Mouse (Mus musculus): ENCODE data around the gene Cyp2d11. TPM values are rescaled to one million over a fixed set of nuclear protein-coding genes. Genes with fewer than 3 reads are reported as not detected.

Cyp2d11 gene
- polyA plus RNA-seq, 1 experiment from 2014 or later, result not detected

DNA sequence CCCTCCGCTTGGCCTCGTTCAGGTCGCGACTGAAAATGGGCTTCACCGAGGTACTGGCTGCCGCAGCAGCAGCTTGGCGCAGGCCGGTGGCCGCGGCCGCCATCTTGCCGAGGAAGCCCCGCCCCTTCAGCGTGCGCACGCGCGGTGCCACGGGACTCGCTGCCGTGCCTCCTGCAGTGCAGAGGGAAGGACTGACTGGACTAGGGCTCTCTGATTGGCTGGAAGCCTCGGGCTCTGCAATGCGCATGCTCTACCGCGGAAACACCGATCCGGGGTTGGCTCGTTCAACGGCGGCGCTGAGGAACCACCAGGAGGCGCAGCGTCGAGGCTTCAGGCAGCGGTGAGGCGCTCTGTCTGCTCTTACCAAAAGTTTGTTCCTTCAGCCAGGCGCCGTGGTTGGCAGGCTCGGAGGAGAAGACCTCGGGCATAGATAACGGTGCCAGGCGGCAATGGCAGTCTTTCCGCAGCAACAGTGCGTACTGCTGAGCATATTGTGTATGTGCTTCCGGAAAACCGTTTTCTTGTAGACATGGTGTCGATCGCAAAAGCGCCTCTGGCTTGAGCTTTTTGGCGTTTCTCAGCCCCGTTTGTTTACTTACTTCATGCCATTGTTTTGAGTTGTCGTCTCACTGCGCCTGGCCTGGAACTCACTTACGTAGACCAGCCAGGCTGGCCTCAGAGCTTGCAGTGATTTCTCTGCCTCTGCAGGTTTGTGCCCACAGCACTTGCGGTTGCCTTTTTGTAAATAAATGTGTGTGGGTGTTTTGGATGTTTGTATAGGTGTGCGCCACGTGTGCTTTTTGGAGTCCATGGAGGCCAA lies 39.5 kb downstream of the Cyp2d11 start, which contains the start of gene Ndufa6:
Ndufa6 (minus strand) TSS at position 197 of the 820 bp plus-strand sequence.
- Histone ChIP-seq H3K27me3 (ENCODE audit: insufficient read depth, poor library complexity, severe bottlenecking) (no peaks in the 10 kb centered on the region), H3K4me1 (replicated peaks) (peaks cover 35% of the 10 kb centered on the region), H3K36me3 (peaks cover 23% of the 10 kb centered on the region), H3K4me3 (peak within 1 kb of the TSS; percentile 88), H3K9me3 (no peaks in the 10 kb centered on the region), H3K27ac (peak within 1 kb of the TSS; percentile 96)
- 2% methylated on average over 57 of the region's 57 CpGs for WGBS
- DNase-seq (ENCODE audit: low spot score), result peak; percentile 99

DNA sequence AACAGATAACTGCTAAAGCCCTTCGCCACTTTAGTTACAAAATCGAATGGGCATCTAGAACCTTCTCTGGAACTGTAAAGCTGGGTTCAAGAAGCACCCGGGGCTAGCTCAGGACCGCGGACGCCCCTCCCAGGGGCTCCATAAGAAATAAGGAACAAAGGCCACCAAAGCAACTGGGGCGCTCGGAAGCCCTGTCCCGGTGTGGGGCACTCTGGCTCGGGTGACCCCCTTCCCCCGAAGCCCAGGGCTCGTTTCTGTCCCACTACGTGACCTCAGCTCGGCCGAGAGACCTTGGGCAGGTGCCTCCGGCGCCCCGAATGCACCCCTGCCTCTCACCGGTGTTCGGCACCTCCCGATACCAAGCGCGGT lies 40.1 kb downstream of the Cyp2d11 start:
- no peak for DNase-seq (ENCODE audit: low spot score)
- peak overlapping the region; percentile 96 for H3K27ac ChIP-seq
- H3K4me1 ChIP-seq (replicated peaks), result peaks cover 31% of the 10 kb centered on the region
- no peaks in the 10 kb centered on the region for H3K9me3 ChIP-seq
- H3K27me3 ChIP-seq (ENCODE audit: insufficient read depth, poor library complexity, severe bottlenecking), result no peaks in the 10 kb centered on the region
- WGBS, result under 1% methylated on average over 23 of the region's 23 CpGs
- peaks cover 30% of the 10 kb centered on the region for H3K36me3 ChIP-seq
- peak overlapping the region; percentile 88 for H3K4me3 ChIP-seq

DNA sequence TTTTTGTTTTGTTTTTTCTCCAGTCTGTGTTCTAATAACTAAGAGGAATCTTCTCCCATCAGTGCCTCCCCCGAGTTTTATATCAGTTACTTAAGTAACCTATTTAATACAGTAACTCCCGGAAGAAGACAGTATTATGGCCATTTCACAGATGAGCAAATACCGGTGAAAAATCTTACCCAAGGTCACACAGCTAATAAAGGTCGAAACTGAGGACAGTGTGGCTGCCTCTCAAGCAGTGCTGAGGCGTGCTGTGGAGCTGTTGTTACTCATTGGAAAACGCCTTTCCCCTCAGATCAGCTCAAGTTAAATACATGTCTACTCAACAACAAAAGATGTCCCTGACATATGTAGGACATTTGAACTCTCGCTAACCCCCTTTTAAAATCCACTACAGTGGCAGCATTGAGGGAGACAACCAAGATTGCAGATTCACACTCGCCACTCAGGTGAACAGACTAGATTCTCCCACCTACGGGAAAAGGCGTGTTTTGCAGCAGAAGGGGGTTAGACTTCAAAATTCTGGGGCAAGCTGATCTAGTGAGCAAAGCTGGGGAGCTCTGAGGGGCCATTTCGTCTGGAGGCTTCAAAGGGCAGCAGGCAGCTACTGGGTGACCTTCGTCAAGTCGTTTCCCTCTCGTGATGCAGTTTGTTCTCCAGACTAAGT lies 40.6 kb downstream of the Cyp2d11 start:
- no peaks in the 10 kb centered on the region for H3K9me3 ChIP-seq
- peak overlapping the region; percentile 88 for H3K4me3 ChIP-seq
- peaks cover 35% of the 10 kb centered on the region for H3K36me3 ChIP-seq
- 37% methylated on average over 14 of the region's 14 CpGs for WGBS
- peaks cover 28% of the 10 kb centered on the region for H3K4me1 ChIP-seq (replicated peaks)
- peak overlapping the region; percentile 96 for H3K27ac ChIP-seq
- no peaks in the 10 kb centered on the region for H3K27me3 ChIP-seq (ENCODE audit: insufficient read depth, poor library complexity, severe bottlenecking)
- no peak for DNase-seq (ENCODE audit: low spot score)

DNA sequence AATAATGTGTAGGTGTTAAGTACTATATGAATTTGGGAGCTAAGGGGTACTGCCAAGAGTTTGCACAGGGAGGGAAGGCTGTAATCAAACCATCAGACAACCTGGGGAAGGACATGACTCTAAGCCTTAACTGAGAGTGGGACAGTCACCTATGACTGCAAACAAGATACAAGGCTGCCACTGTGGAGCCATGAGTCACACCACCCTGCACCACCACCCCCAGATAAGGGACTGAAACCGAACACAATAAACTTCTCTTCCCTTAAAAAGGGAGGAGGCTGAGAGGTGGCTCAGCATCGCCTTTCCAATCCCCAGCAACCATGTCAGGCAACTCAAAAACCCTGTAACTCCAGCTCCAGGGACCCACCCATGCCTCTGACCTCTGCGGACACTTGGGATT lies 42.3 kb downstream of the Cyp2d11 start:
- Histone ChIP-seq H3K4me3 (no peak overlapping the region), H3K27me3 (ENCODE audit: insufficient read depth, poor library complexity, severe bottlenecking) (no peaks in the 10 kb centered on the region), H3K4me1 (replicated peaks) (peaks cover 39% of the 10 kb centered on the region), H3K27ac (no peak overlapping the region), H3K36me3 (peaks cover 44% of the 10 kb centered on the region), H3K9me3 (no peaks in the 10 kb centered on the region)
- WGBS, result 83% methylated on average over 3 of the region's 3 CpGs
- DNase-seq (ENCODE audit: low spot score), result no peak

DNA sequence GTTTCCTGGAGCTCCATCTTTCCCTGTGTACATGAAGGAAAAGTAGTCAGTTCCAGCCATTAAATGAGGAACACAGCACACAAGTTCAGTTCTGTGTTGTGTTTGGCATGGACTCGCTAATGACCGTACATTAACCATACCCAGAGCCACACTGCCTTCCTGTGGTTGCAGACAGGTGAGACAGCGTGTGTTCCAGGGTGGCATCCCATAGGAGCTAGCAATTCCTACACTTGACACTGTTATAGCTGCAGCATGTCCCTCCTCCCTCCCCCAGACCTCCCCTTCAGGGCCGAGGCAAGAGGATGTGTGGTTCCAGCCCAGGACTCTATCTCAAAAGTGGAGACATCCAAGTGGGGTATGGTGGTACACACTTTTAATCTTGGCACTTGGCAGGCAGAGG lies 43.5 kb downstream of the Cyp2d11 start:
- Histone ChIP-seq H3K4me1 (replicated peaks) (peaks cover 40% of the 10 kb centered on the region), H3K9me3 (no peaks in the 10 kb centered on the region), H3K27ac (no peak overlapping the region), H3K36me3 (peaks cover 44% of the 10 kb centered on the region), H3K27me3 (ENCODE audit: insufficient read depth, poor library complexity, severe bottlenecking) (no peaks in the 10 kb centered on the region), H3K4me3 (no peak overlapping the region)
- WGBS, result 94% methylated on average over 4 of the region's 4 CpGs
- no peak for DNase-seq (ENCODE audit: low spot score)

DNA sequence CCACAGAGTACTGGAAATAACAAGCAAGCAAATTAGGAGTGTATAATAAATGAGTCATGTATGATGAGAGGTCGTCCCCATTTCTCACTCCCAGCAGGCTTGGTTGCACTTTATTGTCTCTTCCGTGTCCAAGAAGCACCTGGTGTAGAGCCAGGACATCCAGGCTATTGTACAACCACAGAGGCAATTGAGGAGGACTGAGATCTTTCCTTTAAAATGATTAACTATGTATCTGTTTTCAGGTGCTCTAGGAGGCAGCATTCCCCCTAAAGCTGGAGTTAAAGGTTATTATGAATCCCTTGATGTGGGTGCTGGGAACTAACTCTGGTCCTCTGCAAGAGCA lies 44.9 kb downstream of the Cyp2d11 start:
- no peak for DNase-seq (ENCODE audit: low spot score)
- no peak overlapping the region for H3K27ac ChIP-seq
- WGBS, result 89% methylated on average over 2 of the region's 2 CpGs
- peaks cover 44% of the 10 kb centered on the region for H3K36me3 ChIP-seq
- no peak overlapping the region for H3K4me3 ChIP-seq
- H3K9me3 ChIP-seq, result no peaks in the 10 kb centered on the region
- H3K4me1 ChIP-seq (replicated peaks), result peaks cover 39% of the 10 kb centered on the region
- H3K27me3 ChIP-seq (ENCODE audit: insufficient read depth, poor library complexity, severe bottlenecking), result no peaks in the 10 kb centered on the region

DNA sequence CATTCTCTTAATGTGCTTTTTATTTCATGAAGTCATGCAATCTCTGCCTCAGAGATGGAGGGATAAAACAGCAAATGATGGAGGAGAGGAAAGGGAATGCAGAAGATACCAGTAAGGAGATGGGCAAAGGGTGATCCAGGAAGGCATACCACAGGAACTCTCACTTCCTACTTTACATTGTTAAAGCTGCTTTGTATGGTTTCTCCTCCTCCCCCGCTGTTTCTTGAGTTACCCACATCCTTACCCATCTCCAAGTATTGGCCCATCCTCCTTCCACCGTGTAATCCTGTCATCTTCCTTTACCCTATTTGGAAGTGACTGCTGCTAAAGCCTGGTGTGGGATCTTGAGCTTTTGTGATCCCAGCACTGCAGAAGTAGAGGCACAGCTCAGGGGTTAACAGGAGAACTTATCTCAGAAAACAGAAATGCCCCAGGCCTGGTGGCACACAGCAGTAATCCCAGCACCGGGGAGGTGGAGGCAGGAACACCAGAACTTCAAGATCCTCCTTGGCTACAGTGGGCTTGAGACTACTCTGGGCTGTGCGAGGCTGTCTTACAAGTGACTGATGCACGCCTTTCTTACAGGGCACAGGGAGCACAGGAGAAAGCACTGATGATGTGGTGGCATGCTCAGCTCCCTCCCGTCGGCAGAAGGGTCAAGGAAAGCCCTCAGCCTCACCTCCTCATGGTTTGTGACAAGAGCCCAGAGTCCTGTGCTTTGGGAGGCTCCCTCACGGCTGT lies 45.4 kb downstream of the Cyp2d11 start:
- no peak for DNase-seq (ENCODE audit: low spot score)
- no peak overlapping the region for H3K4me3 ChIP-seq
- H3K27ac ChIP-seq, result no peak overlapping the region
- WGBS, result 86% methylated on average over 8 of the region's 8 CpGs
- no peaks in the 10 kb centered on the region for H3K9me3 ChIP-seq
- peaks cover 44% of the 10 kb centered on the region for H3K36me3 ChIP-seq
- H3K27me3 ChIP-seq (ENCODE audit: insufficient read depth, poor library complexity, severe bottlenecking), result no peaks in the 10 kb centered on the region
- peaks cover 42% of the 10 kb centered on the region for H3K4me1 ChIP-seq (replicated peaks)

DNA sequence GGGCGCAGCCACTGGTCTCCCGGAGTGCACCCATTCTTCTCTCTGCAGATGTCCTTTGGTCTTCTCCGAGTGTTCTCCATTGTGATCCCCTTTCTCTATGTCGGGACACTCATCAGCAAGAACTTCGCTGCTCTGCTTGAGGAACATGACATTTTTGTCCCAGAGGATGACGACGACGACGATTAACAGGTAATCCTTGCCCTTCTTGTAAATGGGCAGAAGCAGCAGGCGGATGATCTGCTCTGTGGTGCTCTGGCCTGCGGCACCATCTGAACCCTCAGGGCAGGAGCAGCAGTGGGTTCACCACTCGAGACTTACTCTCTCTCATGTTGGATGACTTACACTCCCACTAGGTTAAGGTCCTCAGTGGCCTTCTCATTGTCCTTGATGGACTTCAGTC lies 46.0 kb downstream of the Cyp2d11 start:
- Histone ChIP-seq H3K27me3 (ENCODE audit: insufficient read depth, poor library complexity, severe bottlenecking) (no peaks in the 10 kb centered on the region), H3K9me3 (no peaks in the 10 kb centered on the region), H3K4me1 (replicated peaks) (peaks cover 37% of the 10 kb centered on the region), H3K36me3 (peaks cover 44% of the 10 kb centered on the region), H3K27ac (no peak overlapping the region), H3K4me3 (no peak overlapping the region)
- WGBS, result 94% methylated on average over 12 of the region's 12 CpGs
- no peak for DNase-seq (ENCODE audit: low spot score)

DNA sequence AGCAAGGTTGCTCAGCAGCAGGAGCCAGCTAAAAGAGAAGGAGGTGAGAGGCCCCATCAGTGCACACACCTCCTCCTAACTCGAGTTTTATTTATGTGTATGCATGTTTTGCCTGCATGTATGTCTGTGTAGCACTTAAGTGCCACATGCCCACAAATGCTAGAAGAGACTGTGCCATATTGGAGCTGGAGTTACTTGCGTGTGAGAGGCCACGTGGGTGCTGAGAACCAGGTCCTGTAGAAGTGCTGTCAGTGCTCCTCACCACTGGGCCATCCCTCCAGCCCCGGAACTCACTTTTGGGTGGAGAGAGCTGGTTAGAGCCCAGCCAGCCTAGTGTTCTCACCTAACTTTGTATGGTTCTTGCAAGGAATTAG lies 46.5 kb downstream of the Cyp2d11 start:
- Histone ChIP-seq H3K9me3 (no peaks in the 10 kb centered on the region), H3K27ac (no peak overlapping the region), H3K27me3 (ENCODE audit: insufficient read depth, poor library complexity, severe bottlenecking) (no peaks in the 10 kb centered on the region; the same call in 1 of the 2 replicates), H3K4me1 (replicated peaks) (peaks cover 32% of the 10 kb centered on the region), H3K36me3 (peaks cover 44% of the 10 kb centered on the region), H3K4me3 (peak overlapping the region; percentile 80)
- 85% methylated on average over 4 of the region's 4 CpGs for WGBS
- no peak for DNase-seq (ENCODE audit: low spot score)

DNA sequence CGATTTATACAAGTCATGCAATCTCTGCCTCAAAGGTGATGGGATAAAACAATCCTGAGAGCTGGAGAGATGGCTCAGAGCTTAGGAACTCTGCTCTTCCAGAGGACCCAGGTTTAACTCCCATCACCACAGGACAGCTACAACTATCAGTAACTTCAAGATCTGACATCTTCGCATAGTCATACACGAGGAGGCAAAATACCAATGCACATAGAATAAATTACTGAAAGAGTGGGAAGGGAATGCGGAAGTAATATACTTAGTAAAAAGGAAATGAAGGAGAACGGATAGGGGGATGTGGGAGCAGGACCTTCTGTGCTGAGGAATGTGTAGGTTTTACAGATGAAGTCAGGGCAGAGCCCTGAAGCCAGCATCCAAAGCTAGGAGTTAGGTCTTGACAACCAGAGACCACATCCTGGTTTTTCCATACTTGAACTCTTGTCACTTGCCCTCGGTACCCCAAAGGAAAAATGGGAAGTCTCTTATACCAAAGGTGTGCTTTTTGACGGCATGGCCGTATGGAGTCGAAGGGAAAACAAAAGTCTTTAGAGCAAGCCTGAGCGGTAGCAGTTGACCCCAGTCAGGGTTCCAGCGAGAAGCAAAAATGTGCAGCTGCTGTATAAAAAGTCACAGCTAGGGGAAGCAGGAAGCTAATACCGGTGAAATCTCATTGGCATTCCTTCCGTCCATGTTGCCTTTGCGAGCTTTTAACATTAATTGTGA lies 47.1 kb downstream of the Cyp2d11 start:
- peaks cover 31% of the 10 kb centered on the region for H3K4me1 ChIP-seq (replicated peaks)
- WGBS, result 68% methylated on average over 14 of the region's 14 CpGs
- H3K27me3 ChIP-seq (ENCODE audit: insufficient read depth, poor library complexity, severe bottlenecking), result peaks cover 2% of the 10 kb centered on the region
- no peak for DNase-seq (ENCODE audit: low spot score)
- H3K27ac ChIP-seq, result peak overlapping the region; percentile 96
- no peaks in the 10 kb centered on the region for H3K9me3 ChIP-seq
- H3K4me3 ChIP-seq, result peak overlapping the region; percentile 80
- H3K36me3 ChIP-seq, result peaks cover 44% of the 10 kb centered on the region

DNA sequence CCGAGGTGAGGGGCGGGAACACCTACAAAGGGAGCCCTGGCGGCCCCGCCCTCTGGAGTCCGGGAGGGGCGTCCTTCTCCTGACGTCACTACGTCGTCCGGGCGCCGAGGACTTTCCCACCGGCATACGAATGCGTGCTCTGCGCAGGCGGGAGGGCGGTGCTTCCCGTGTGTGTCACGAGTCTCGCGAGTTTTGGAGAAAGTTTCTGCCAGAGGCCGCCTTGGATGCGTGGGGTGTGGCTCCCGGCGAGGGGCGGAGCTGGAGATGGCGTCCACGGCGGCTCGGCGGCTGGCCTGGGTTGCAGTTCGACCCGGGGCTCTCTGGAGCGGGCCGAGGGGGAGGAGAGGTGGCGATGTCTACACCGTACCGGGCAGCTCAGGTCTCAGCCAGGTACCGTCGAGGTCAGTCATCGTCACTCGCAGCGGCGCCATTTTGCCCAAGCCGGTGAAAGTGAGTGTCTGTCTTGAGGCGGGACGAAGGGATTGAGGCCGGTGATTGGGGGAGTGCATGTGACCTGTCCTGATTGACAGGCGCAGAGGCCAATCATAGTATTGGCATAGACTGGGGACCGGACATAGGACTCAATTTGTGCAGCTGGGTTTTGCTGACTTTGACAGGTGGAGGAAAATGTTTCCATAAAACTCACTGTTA lies 47.9 kb downstream of the Cyp2d11 start:
- Histone ChIP-seq H3K4me3 (peak overlapping the region; percentile 80), H3K4me1 (replicated peaks) (peaks cover 36% of the 10 kb centered on the region), H3K9me3 (no peaks in the 10 kb centered on the region), H3K27ac (peak overlapping the region; percentile 96), H3K36me3 (peaks cover 37% of the 10 kb centered on the region), H3K27me3 (ENCODE audit: insufficient read depth, poor library complexity, severe bottlenecking) (peaks cover 10% of the 10 kb centered on the region)
- DNase-seq (ENCODE audit: low spot score), result peak; percentile 98
- under 1% methylated on average over 51 of the region's 51 CpGs for WGBS

DNA sequence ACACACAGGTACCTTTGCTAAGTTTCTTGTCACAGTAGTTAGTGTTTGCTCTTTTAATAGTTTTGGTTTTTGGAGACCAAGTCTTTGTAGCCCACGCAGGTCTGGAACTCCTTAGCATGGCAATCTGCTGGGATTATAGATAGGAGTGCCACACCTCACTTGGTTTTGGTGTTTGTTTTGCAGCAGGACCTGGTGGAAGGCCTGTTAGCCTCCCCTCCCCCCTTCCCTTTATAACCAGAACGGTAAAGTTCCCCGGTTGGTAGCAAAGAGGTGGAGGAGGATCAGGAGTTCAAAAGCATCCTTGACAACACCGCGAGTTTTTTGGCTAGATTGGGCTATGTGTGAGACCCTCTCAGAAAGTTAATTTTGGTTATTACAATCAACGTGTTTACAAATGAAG lies 48.9 kb downstream of the Cyp2d11 start:
- H3K4me1 ChIP-seq (replicated peaks), result peaks cover 45% of the 10 kb centered on the region
- no peak overlapping the region for H3K4me3 ChIP-seq
- H3K27ac ChIP-seq, result peak overlapping the region; percentile 45; the same call in 1 of the 2 replicates
- 92% methylated on average over 6 of the region's 6 CpGs for WGBS
- peaks cover 27% of the 10 kb centered on the region for H3K36me3 ChIP-seq
- no peak for DNase-seq (ENCODE audit: low spot score)
- no peaks in the 10 kb centered on the region for H3K9me3 ChIP-seq
- peaks cover 20% of the 10 kb centered on the region for H3K27me3 ChIP-seq (ENCODE audit: insufficient read depth, poor library complexity, severe bottlenecking)
